Mouse (Mus musculus): ENCODE measurements at regions not wholly inside any gene's neighbourhood (a gene's known extent, or its start where the extent isn't known, plus 50 kb on each side); places are given as distances from the start of the nearest gene placed in this dataset.
"Not testable (repeated sequence)": the region's sequence is repeated elsewhere in the genome, so short reads cannot be mapped to it uniquely, and the experiment has no call there.

GRCm38 (mm10) chr2:16838718-16839117, 482.6 kb downstream of the Plxdc2 start:
- Histone ChIP-seq H3K4me1 (ENCODE audit: control insufficient read depth, insufficient read depth) (no peaks in the 10 kb centered on the region), H3K9ac (replicated peaks; ENCODE audit: low read depth, low read length) (no peak overlapping the region), H3K36me3 (replicated peaks; ENCODE audit: control insufficient read depth, insufficient read depth, low read length) (no peaks in the 10 kb centered on the region), H3K27me3 (ENCODE audit: control insufficient read depth, insufficient read depth, low read length) (no peaks in the 10 kb centered on the region), H3K4me3 (ENCODE audit: low read depth, low read length) (no peak overlapping the region), H3K27ac (ENCODE audit: low read depth) (no peak overlapping the region), H3K4me2 (ENCODE audit: low read depth, low read length) (no peak overlapping the region), H3K9me3 (replicated peaks; ENCODE audit: control insufficient read depth, low read length) (no peaks in the 10 kb centered on the region)
- no peak for ATAC-seq (ENCODE audit: insufficient read depth, low read depth)
- 88% methylated on average over 9 of the region's 9 CpGs for WGBS
- no peak for DNase-seq (ENCODE audit: low spot score)
- TF ChIP-seq EP300 (IDR thresholded peaks at IDR 0.05; ENCODE audit: low read depth): no peak
- TF ChIP-seq CTCF (IDR thresholded peaks at IDR 0.05; ENCODE audit: low read depth): no peak

GRCm38 (mm10) chr2:16849916-16850315, 493.8 kb downstream of the Plxdc2 start:
- Histone ChIP-seq H3K9ac (replicated peaks; ENCODE audit: low read depth, low read length) (no peak overlapping the region), H3K27me3 (ENCODE audit: control insufficient read depth, insufficient read depth, low read length) (no peaks in the 10 kb centered on the region), H3K27ac (ENCODE audit: low read depth) (no peak overlapping the region), H3K4me2 (ENCODE audit: low read depth, low read length) (no peak overlapping the region), H3K4me3 (ENCODE audit: low read depth, low read length) (no peak overlapping the region), H3K4me1 (ENCODE audit: control insufficient read depth, insufficient read depth) (no peaks in the 10 kb centered on the region), H3K36me3 (replicated peaks; ENCODE audit: control insufficient read depth, insufficient read depth, low read length) (no peaks in the 10 kb centered on the region), H3K9me3 (replicated peaks; ENCODE audit: control insufficient read depth, low read length) (no peaks in the 10 kb centered on the region)
- ATAC-seq (ENCODE audit: insufficient read depth, low read depth) (no peak), DNase-seq (ENCODE audit: low spot score) (no peak)
- WGBS: 46% methylated on average over 3 of the region's 3 CpGs
- TF ChIP-seq EP300 (IDR thresholded peaks at IDR 0.05; ENCODE audit: low read depth): no peak
- TF ChIP-seq CTCF (IDR thresholded peaks at IDR 0.05; ENCODE audit: low read depth): no peak

- WGBS: 75% methylated on average over 5 of the region's 5 CpGs
- Histone ChIP-seq H3K4me3 (ENCODE audit: low read depth, low read length) (no peak overlapping the region), H3K36me3 (replicated peaks; ENCODE audit: control insufficient read depth, insufficient read depth, low read length) (no peaks in the 10 kb centered on the region), H3K27ac (ENCODE audit: low read depth) (no peak overlapping the region), H3K4me2 (ENCODE audit: low read depth, low read length) (no peak overlapping the region), H3K9ac (replicated peaks; ENCODE audit: low read depth, low read length) (no peak overlapping the region), H3K27me3 (ENCODE audit: control insufficient read depth, insufficient read depth, low read length) (no peaks in the 10 kb centered on the region), H3K9me3 (replicated peaks; ENCODE audit: control insufficient read depth, low read length) (no peaks in the 10 kb centered on the region), H3K4me1 (ENCODE audit: control insufficient read depth, insufficient read depth) (no peaks in the 10 kb centered on the region)
- TF ChIP-seq CTCF (IDR thresholded peaks at IDR 0.05; ENCODE audit: low read depth): no peak
- TF ChIP-seq EP300 (IDR thresholded peaks at IDR 0.05; ENCODE audit: low read depth): no peak
- ATAC-seq (ENCODE audit: insufficient read depth, low read depth) (no peak), DNase-seq (ENCODE audit: low spot score) (no peak)
Measured at GRCm38 (mm10) chr2:16860056-16860455, 504.0 kb downstream of the Plxdc2 start.

GRCm38 (mm10) chr2:16866163-16866852, 510.2 kb downstream of the Plxdc2 start:
- Histone ChIP-seq H3K9me3 (replicated peaks; ENCODE audit: control insufficient read depth, low read length) (no peaks in the 10 kb centered on the region), H3K4me1 (ENCODE audit: control insufficient read depth, insufficient read depth) (no peaks in the 10 kb centered on the region), H3K4me3 (ENCODE audit: low read depth, low read length) (no peak overlapping the region), H3K4me2 (ENCODE audit: low read depth, low read length) (no peak overlapping the region), H3K27me3 (ENCODE audit: control insufficient read depth, insufficient read depth, low read length) (no peaks in the 10 kb centered on the region), H3K36me3 (replicated peaks; ENCODE audit: control insufficient read depth, insufficient read depth, low read length) (no peaks in the 10 kb centered on the region), H3K27ac (ENCODE audit: low read depth) (no peak overlapping the region), H3K9ac (replicated peaks; ENCODE audit: low read depth, low read length) (no peak overlapping the region)
- WGBS: 80% methylated on average over 4 of the region's 4 CpGs
- DNase-seq (ENCODE audit: low spot score) (no peak), ATAC-seq (ENCODE audit: insufficient read depth, low read depth) (no peak)
- no peak for TF ChIP-seq CTCF (IDR thresholded peaks at IDR 0.05; ENCODE audit: low read depth)
- no peak for TF ChIP-seq EP300 (IDR thresholded peaks at IDR 0.05; ENCODE audit: low read depth)

- H3K4me3 ChIP-seq (ENCODE audit: low read depth, low read length); H3K4me2 ChIP-seq (ENCODE audit: low read depth, low read length); H3K4me1 ChIP-seq (ENCODE audit: control insufficient read depth, insufficient read depth); H3K27me3 ChIP-seq (ENCODE audit: control insufficient read depth, insufficient read depth, low read length); H3K27ac ChIP-seq (ENCODE audit: low read depth); H3K9me3 ChIP-seq (replicated peaks; ENCODE audit: control insufficient read depth, low read length); H3K36me3 ChIP-seq (replicated peaks; ENCODE audit: control insufficient read depth, insufficient read depth, low read length); H3K9ac ChIP-seq (replicated peaks; ENCODE audit: low read depth, low read length): not testable (repeated sequence)
- 22% methylated on average over 6 of the region's 6 CpGs for WGBS
- DNase-seq (ENCODE audit: low spot score): peak; percentile 6
- ATAC-seq (ENCODE audit: insufficient read depth, low read depth): peak; percentile 64
Measured at GRCm38 (mm10) chr2:16892381-16892780, 536.3 kb downstream of the Plxdc2 start.

Data from heart, postnatal 0 days (tissue).